Mouse (Mus musculus): ENCODE results near the gene Prkce.

- TF ChIP-seq USF1 (IDR thresholded peaks at IDR 0.05; ENCODE audit: low read depth) = no peak
- TF ChIP-seq E2F4 (IDR thresholded peaks at IDR 0.05; ENCODE audit: insufficient read depth) = no peak
- no peak for TF ChIP-seq POLR2A (IDR thresholded peaks at IDR 0.05; ENCODE audit: insufficient read length, low read depth)
- TF ChIP-seq TCF3 (IDR thresholded peaks at IDR 0.05; ENCODE audit: insufficient read length, low read depth) = no peak
- no peak for TF ChIP-seq POLR2AphosphoS2 (IDR thresholded peaks at IDR 0.05; ENCODE audit: insufficient read length, low read depth)
- no peak for TF ChIP-seq CEBPB (IDR thresholded peaks at IDR 0.05; ENCODE audit: insufficient read depth, poor library complexity, severe bottlenecking)
- TF ChIP-seq MYOD1 (IDR thresholded peaks at IDR 0.05; ENCODE audit: control insufficient read depth in 1 of 3, insufficient read length in 2 of 3, low read depth in 2 of 3) = no peak
- TF ChIP-seq MYOG (IDR thresholded peaks at IDR 0.05; ENCODE audit: control insufficient read depth in 1 of 3, insufficient read depth in 1 of 3, insufficient read length in 2 of 3, low read depth in 2 of 3) = no peak
- TF ChIP-seq TCF12 (IDR thresholded peaks at IDR 0.05; ENCODE audit: insufficient read depth, poor library complexity, severe bottlenecking) = no peak
- no peak for TF ChIP-seq SRF (IDR thresholded peaks at IDR 0.05; ENCODE audit: control insufficient read depth, insufficient read length, low read depth)
- TF ChIP-seq MAX (IDR thresholded peaks at IDR 0.05; ENCODE audit: low read depth) = no peak
Observed at GRCm38 (mm10) chr17:86315874-86316273, 148.3 kb downstream of the Prkce start.
